Mouse (Mus musculus) embryonic facial prominence, embryonic 13.5 days (tissue): ENCODE results near the gene Gtf2a1. TPM values are rescaled to one million over a fixed set of nuclear protein-coding genes. Genes with fewer than 3 reads are reported as not detected.
"Not testable (repeated sequence)": the region's sequence is repeated elsewhere in the genome, so short reads cannot be mapped to it uniquely, and the experiment has no call there.

Experiments used
- ATAC-seq: fragments of 200-750 bp; cut with Nextera tagmentation; 2 replicates; pipeline ENCODE4 v1.8.0; 2017; ENCODE audit warnings: low read depth; ENCODE audit not compliant: insufficient number of reproducible peaks, insufficient read depth, low FRiP score, low TSS enrichment
- H3K27ac ChIP-seq: fragments of 300-500 bp; sonication (generic); 2 replicates; pipeline ENCODE4 v1.5.1; 2015; ENCODE audit warnings: moderate library complexity, mild to moderate bottlenecking, inconsistent platforms
- H3K27me3 ChIP-seq: fragments of 300-500 bp; sonication (generic); 2 replicates; pipeline ENCODE4 v1.6.1; 2015; ENCODE audit warnings: mild to moderate bottlenecking, inconsistent platforms
- H3K36me3 ChIP-seq: fragments of 300-500 bp; sonication (generic); 2 replicates; pipeline ENCODE4 v1.6.1; 2015; ENCODE audit warnings: mild to moderate bottlenecking, inconsistent platforms
- H3K4me1 ChIP-seq: fragments of 300-500 bp; sonication (generic); 2 replicates; pipeline ENCODE4 v1.6.1; 2015; ENCODE audit warnings: inconsistent platforms
- H3K4me2 ChIP-seq: fragments of 300-500 bp; sonication (generic); 2 replicates; pipeline ENCODE4 v1.6.1; 2015; ENCODE audit warnings: moderate library complexity, mild to moderate bottlenecking, inconsistent platforms
- H3K4me3 ChIP-seq: fragments of 300-500 bp; sonication (generic); 2 replicates; pipeline ENCODE4 v1.5.1; 2015; ENCODE audit warnings: mild to moderate bottlenecking, inconsistent platforms
- H3K9ac ChIP-seq: fragments of 300-500 bp; sonication (generic); 2 replicates; pipeline ENCODE4 v1.6.1; 2015; ENCODE audit warnings: mild to moderate bottlenecking, inconsistent platforms
- H3K9me3 ChIP-seq: fragments of 300-500 bp; sonication (generic); 2 replicates; pipeline ENCODE4 v1.6.1; 2016; ENCODE audit warnings: inconsistent platforms
- WGBS: fragments of 180-500 bp; shearing (Covaris S2); methylation state at CpG from one replicate; pipeline ENCODE4 v1.1.7; 2015; ENCODE audit warnings: mixed read lengths; 5-methylcytosine and 5-hydroxymethylcytosine counted together
- polyA plus RNA-seq: library from polyadenylated mRNA; unstranded; fragments of >200 nt; fragmentation: Nextera tagmentation; extraction: Ambion mirVana; gene quantifications from 2 replicates; pipeline ENCODE4 v1.2.1, GENCODE M21; 2015

The Gtf2a1 gene
- polyA plus RNA-seq, 1 experiment from 2014 or later: 43.8 TPM

DNA sequence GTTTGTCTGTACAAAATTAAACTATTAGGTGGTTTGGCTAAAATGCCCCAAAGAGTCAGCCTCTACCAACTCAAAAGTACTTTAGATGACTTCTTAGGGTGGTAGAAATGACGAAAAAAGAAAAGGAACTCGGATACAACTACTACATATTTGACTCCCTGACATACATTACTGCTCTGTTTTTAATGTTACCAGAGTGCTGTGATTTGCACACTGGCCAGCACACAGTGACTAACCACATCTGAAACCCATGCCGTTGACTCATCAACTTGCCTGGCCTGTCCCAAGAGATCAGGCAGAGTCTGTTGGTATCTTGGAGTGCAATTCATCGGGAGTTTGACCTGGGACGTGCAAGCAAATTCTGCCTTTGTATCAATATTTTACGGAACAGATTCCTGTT is 429 bp upstream of the Gtf2a1 start:
- peak overlapping the region; percentile 91 for H3K4me3 ChIP-seq
- H3K4me2 ChIP-seq: peak overlapping the region; percentile 65
- no peak for ATAC-seq
- peak overlapping the region; percentile 100 for H3K27ac ChIP-seq
- peaks cover 3% of the 10 kb centered on the region for H3K36me3 ChIP-seq
- 26% methylated on average over 6 of the region's 6 CpGs for WGBS
- H3K9ac ChIP-seq: peak overlapping the region; percentile 79
- no peaks in the 10 kb centered on the region for H3K9me3 ChIP-seq
- no peaks in the 10 kb centered on the region for H3K27me3 ChIP-seq
- peaks cover 14% of the 10 kb centered on the region for H3K4me1 ChIP-seq

GRCm38 (mm10) chr12:91589542-91589846 is 793 bp downstream of the Gtf2a1 start:
- H3K27me3 ChIP-seq: no peaks in the 10 kb centered on the region
- 0% methylated on average over 11 of the region's 11 CpGs for WGBS
- H3K9ac ChIP-seq: peak overlapping the region; percentile 100
- H3K27ac ChIP-seq: peak overlapping the region; percentile 100
- peak overlapping the region; percentile 91 for H3K4me3 ChIP-seq
- no peak for ATAC-seq
- H3K4me2 ChIP-seq: peak overlapping the region; percentile 66
- H3K4me1 ChIP-seq: peaks cover 14% of the 10 kb centered on the region
- H3K36me3 ChIP-seq: peaks cover 12% of the 10 kb centered on the region
- no peaks in the 10 kb centered on the region for H3K9me3 ChIP-seq

- Histone ChIP-seq H3K4me2 (peak overlapping the region; percentile 66), H3K4me1 (peaks cover 14% of the 10 kb centered on the region), H3K9me3 (no peaks in the 10 kb centered on the region), H3K36me3 (peaks cover 17% of the 10 kb centered on the region), H3K9ac (peak overlapping the region; percentile 100), H3K27me3 (no peaks in the 10 kb centered on the region), H3K27ac (peak overlapping the region; percentile 100), H3K4me3 (peak overlapping the region; percentile 91)
- under 1% methylated on average over 68 of the region's 83 CpGs for WGBS
- ATAC-seq: no peak
Measured at GRCm38 (mm10) chr12:91588670-91589541, 1.4 kb downstream of the Gtf2a1 start.

DNA sequence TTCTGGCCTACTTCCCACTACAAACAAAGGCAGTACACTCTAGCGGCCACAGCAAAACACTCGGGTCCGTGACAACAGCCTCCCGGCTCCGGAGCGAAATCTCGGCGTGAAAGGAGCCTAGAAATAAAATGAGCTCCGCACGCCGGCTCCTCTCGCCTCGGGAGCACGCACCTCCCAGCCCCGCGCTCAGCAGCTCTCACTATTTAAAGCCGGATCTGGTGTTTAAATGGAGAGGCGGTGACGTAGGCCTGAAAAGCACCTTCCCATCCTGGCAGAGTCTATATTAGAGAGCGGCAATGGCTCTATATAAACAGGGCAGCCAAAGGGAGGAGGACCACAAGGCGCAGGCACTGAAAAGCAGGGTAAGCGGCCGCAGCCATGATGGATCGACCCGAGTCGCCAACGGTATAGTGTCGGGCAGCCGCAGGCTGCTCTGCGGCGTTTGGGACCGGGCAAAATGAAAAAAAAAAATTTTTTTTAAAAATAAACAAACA is 2.1 kb downstream of the Gtf2a1 start:
- Histone ChIP-seq H3K4me3 (peak overlapping the region; percentile 91), H3K9ac (peak overlapping the region; percentile 100), H3K27me3 (no peaks in the 10 kb centered on the region), H3K9me3 (no peaks in the 10 kb centered on the region), H3K4me1 (peaks cover 14% of the 10 kb centered on the region), H3K4me2 (peak overlapping the region; percentile 66), H3K27ac (peak overlapping the region; percentile 100), H3K36me3 (peaks cover 22% of the 10 kb centered on the region)
- under 1% methylated on average over 32 of the region's 32 CpGs for WGBS
- peak; percentile 91 for ATAC-seq

- no peak for ATAC-seq
- WGBS: 19% methylated on average over 5 of the region's 5 CpGs
- peak overlapping the region; percentile 100 for H3K27ac ChIP-seq
Measured at GRCm38 (mm10) chr12:91587491-91588033, 2.7 kb downstream of the Gtf2a1 start.

GRCm38 (mm10) chr12:91587077-91587476 is 3.2 kb downstream of the Gtf2a1 start:
- H3K9me3 ChIP-seq: no peaks in the 10 kb centered on the region
- H3K9ac ChIP-seq: peak overlapping the region; percentile 100
- H3K27ac ChIP-seq: no peak overlapping the region
- peak overlapping the region; percentile 66 for H3K4me2 ChIP-seq
- peaks cover 30% of the 10 kb centered on the region for H3K36me3 ChIP-seq
- no peak for ATAC-seq
- 47% methylated on average over 3 of the region's 3 CpGs for WGBS
- peaks cover 17% of the 10 kb centered on the region for H3K4me1 ChIP-seq
- peak overlapping the region; percentile 91 for H3K4me3 ChIP-seq
- H3K27me3 ChIP-seq: no peaks in the 10 kb centered on the region

More at GRCm38 (mm10) chr12:91587491-91588033, 2.7 kb downstream of the Gtf2a1 start:
- H3K4me3 ChIP-seq: peak overlapping the region; percentile 91
- H3K9ac ChIP-seq: peak overlapping the region; percentile 100
- H3K36me3 ChIP-seq: peaks cover 26% of the 10 kb centered on the region
- peaks cover 14% of the 10 kb centered on the region for H3K4me1 ChIP-seq
- no peaks in the 10 kb centered on the region for H3K9me3 ChIP-seq
- H3K4me2 ChIP-seq: peak overlapping the region; percentile 66
- H3K27me3 ChIP-seq: no peaks in the 10 kb centered on the region

- not testable (repeated sequence) for H3K9me3 ChIP-seq, H3K27ac ChIP-seq, H3K9ac ChIP-seq, H3K4me2 ChIP-seq, H3K4me3 ChIP-seq, H3K27me3 ChIP-seq, ATAC-seq
- H3K4me1 ChIP-seq: peaks cover 13% of the 10 kb centered on the region
- peaks cover 30% of the 10 kb centered on the region for H3K36me3 ChIP-seq
- WGBS: 88% methylated on average over 4 of the region's 4 CpGs
Measured at GRCm38 (mm10) chr12:91585815-91586214, 4.5 kb downstream of the Gtf2a1 start.

- H3K9me3 ChIP-seq: no peaks in the 10 kb centered on the region
- WGBS: 93% methylated on average over 3 of the region's 3 CpGs
- no peak overlapping the region for H3K4me2 ChIP-seq
- no peak overlapping the region for H3K27ac ChIP-seq
- no peak overlapping the region for H3K4me3 ChIP-seq
- H3K4me1 ChIP-seq: peaks cover 10% of the 10 kb centered on the region
- peaks cover 30% of the 10 kb centered on the region for H3K36me3 ChIP-seq
- no peaks in the 10 kb centered on the region for H3K27me3 ChIP-seq
- ATAC-seq: no peak
- H3K9ac ChIP-seq: no peak overlapping the region
Measured at GRCm38 (mm10) chr12:91585206-91585605, 5.1 kb downstream of the Gtf2a1 start.

DNA sequence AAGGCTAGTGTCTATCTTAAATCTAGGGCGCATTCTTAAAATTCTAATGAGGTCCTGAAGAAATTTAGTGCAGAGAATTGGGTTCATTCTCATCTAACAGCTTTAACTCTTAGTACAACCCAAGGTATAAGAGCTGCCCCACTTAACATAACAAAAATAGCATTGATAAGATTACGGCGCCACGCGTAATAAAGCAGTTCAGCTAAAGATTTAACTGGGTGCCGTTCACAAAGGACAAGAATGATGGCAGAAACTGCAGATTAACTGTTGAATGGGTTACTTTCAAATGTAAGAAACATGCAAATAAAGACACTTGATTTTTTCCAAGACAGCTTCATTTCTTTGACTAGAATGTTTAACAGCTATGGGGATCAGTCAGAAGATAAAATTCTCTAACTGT is 6.9 kb downstream of the Gtf2a1 start:
- Histone ChIP-seq H3K9ac (no peak overlapping the region), H3K9me3 (no peaks in the 10 kb centered on the region), H3K4me2 (no peak overlapping the region), H3K4me1 (peaks cover 10% of the 10 kb centered on the region), H3K27me3 (no peaks in the 10 kb centered on the region), H3K27ac (no peak overlapping the region), H3K36me3 (peaks cover 34% of the 10 kb centered on the region), H3K4me3 (no peak overlapping the region)
- WGBS: 90% methylated on average over 6 of the region's 6 CpGs
- no peak for ATAC-seq

GRCm38 (mm10) chr12:91582362-91583002 is 7.8 kb downstream of the Gtf2a1 start:
- Histone ChIP-seq H3K4me2 (no peak overlapping the region), H3K36me3 (peaks cover 44% of the 10 kb centered on the region), H3K9ac (no peak overlapping the region), H3K27me3 (no peaks in the 10 kb centered on the region), H3K4me1 (peaks cover 10% of the 10 kb centered on the region), H3K4me3 (no peak overlapping the region), H3K27ac (no peak overlapping the region), H3K9me3 (no peaks in the 10 kb centered on the region)
- 72% methylated on average over 6 of the region's 6 CpGs for WGBS
- peak; percentile 52; the same call in 1 of the 2 replicates for ATAC-seq

GRCm38 (mm10) chr12:91581204-91582070 is 8.8 kb downstream of the Gtf2a1 start:
- Histone ChIP-seq H3K27me3 (no peaks in the 10 kb centered on the region), H3K9ac (no peak overlapping the region), H3K9me3 (no peaks in the 10 kb centered on the region), H3K36me3 (peaks cover 51% of the 10 kb centered on the region), H3K27ac (no peak overlapping the region), H3K4me3 (no peak overlapping the region), H3K4me2 (no peak overlapping the region), H3K4me1 (peaks cover 3% of the 10 kb centered on the region; the same call in 1 of the 2 replicates)
- WGBS: 87% methylated on average over 6 of the region's 6 CpGs
- no peak for ATAC-seq
